Mouse (Mus musculus) small intestine, adult 2 months (tissue): ENCODE results near the gene Fam213b.

Experiments
- CTCF ChIP-seq: fragments of 200-500 bp; IDR thresholded peaks from 2 replicates; pipeline ENCODE4 v1.5.1; 2012; ENCODE audit warnings: low read depth, mild to moderate bottlenecking, control low read depth, inconsistent platforms, low read length, moderate library complexity, mixed read lengths; ENCODE audit not compliant: insufficient replicate concordance, insufficient read length; ENCODE audit errors: extremely low read depth
- POLR2A ChIP-seq: fragments of 200-500 bp; IDR thresholded peaks from 2 replicates; pipeline ENCODE4 v1.6.1; 2012; ENCODE audit warnings: low read depth, mild to moderate bottlenecking, control low read depth, inconsistent platforms, low read length, moderate library complexity

- TF ChIP-seq POLR2A (no peak), CTCF (no peak)
These were observed 42.5 kb downstream of the Fam213b start for GRCm38 (mm10) chr4:154856480-154856837.
